Mouse (Mus musculus): Measurements from ENCODE around the gene Nav2.
A peak's percentile ranks its signal among the peaks of the same experiment; 100 is the strongest.

Nav2 gene

DNA sequence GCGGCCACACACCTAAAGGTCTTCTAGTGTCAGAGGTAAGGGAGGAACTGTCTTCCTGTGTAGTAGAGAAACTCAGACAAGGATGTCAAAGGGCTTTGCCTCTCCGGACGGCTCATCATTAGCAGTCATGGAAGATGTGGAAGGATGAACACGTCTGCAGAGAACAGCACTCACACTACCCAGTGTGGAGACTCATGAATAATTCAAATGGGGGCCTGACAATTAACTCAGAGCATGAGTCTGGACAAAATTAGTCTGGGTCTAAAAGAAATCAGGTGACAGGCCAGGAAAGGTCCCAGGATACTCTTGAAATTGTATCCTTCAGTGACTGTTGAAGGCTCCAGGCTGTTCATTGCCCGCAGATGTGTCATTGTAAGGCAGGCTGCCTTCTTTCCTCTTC, 17.5 kb upstream of the Nav2 start:
- no peak for DNase-seq

DNA sequence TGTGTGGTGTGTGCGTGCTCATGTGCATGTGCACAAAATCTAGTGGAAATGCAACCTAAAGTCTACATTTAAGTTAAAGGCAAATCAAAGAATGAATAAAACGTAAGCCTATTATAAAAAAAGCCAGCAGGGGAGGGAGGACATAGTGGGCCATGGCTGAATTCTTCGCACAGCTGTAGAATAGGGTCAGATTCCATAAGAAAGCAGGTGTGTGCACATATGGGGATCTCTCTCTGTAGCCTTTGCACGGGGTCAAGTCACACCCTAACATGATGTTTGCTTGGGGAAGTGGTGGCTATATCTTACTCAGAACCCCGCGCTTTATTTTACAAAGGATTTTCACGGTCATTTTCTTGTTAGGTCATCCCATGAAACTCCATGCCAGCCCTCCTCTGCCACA, 15.4 kb upstream of the Nav2 start:
- DNase-seq = no peak

DNA sequence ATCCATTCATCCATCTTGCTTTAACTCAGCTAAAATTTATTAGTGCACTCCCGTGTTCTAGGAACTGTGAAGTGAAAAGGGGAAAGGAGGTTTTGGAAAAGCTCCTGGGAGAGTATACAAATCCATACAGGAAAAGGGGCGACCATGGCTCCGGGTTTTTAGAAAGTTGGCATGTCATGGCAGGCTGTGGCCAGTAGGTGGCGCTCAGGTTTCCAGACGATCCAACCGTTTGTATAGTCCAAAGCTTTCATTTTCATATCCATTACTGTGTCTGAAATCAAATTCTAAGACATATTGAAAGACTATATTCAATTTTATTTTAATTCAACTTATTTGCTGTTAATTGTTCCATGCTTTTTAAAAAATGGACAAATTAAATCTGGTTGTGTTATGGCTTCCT, 14.4 kb upstream of the Nav2 start:
- peak; percentile 56 for DNase-seq

DNA sequence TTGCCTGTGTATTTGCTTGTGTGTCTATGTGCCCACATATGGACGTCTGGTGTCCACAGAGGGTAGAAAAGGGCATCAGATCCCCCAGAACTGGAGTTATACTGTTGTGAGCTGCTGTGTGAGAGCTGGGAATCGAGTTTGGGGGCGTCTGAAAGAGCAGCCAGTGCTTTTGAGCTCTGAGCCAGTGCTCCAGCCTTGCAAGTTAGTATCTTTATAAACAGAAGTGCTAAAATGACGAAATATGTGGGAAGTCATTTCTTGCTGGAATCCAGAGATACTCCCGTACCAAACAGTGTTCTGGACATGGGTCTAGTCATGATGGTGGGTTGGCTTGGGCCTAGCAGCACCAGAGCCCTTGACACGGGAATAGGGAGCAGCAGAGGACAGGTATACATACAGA, 13.8 kb upstream of the Nav2 start:
- DNase-seq = no peak

DNA sequence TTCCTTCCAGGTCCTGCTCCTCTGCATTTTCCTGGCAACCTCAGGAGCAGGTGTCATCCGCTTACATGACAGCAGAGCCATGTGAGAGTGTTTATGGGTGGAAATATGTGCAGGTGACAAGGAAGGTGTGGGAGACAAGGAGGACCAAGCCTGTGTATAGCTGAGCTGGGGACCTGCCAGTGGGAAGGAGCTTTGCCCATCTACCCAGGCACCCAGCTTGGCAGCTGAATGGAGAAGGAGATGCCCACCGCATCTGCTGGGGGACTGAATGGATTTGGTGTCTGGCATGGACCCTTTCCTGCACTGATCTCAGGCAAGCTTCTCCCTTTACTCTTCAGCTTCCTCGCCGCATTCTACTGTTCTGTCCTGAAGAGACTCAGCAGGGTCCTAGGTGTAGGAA, 13.0 kb upstream of the Nav2 start:
- DNase-seq = no peak

DNA sequence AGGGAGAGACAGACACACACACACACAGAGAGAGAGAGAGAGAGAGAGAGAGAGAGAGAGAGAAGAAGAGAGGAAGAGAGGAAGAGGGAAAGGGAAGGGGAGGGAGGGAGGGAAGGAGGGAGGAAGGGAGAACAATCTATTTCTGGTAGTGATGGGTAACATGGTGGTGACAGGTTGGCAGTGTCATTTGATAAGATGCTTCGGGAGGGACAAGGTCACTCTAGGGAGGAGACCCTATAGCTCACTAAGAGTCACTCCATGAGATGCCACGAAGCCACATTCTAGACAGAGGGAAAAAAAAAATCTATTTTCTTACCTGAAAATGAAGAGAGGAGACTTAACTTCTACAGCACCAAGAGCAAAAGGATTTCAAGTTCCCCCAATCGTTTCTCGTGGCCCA, 12.5 kb upstream of the Nav2 start:
- no peak for DNase-seq

DNA sequence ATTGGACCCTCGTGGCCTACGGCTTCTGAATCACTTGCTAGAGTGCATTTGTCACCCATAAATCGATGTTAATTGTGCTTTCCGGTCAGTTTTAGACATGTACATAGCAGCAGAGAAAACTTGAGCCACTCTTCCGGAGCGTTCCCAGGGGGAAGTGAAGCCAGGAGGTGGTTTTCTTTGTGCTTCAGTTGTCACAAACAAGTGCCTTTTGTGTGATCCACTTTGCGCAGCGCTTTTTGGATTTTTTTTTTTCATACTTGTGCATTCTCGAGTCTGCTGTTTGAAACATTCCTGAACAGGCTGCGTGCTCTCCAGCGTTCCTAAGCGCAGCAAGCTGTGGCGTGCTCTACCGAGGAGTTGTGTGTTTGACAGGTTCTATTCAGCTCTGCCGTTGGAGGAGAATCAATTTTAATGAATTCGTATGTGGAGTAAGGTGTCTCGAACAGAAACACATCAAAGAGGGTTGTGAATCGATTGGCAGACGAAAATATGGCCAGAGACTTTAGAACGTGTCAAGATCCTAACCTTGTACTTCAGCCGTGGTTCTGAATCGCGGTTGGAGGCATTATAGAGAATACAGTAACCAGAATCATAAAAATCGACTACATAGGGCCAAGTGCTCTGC, 10.9 kb upstream of the Nav2 start:
- DNase-seq = no peak

DNA sequence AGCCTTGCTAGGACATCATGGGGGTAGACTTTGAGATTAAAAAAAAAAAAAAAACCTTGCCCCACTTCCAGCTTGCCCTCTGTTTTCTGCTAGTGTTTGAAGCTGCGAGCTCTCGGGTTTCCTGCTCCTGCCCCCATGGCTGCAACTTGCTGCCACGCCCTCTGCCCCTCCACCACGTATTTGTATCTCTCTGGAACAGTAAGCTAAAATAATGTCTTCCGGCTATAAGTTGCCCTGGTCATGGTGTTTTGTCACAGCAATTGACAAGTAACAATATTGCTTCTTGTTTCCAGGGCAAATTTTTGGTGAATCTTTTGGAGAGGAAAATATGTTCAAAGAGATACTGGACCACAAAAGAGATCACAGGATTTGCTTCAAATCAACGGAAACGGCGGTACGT, 10.1 kb upstream of the Nav2 start:
- DNase-seq = no peak

DNA sequence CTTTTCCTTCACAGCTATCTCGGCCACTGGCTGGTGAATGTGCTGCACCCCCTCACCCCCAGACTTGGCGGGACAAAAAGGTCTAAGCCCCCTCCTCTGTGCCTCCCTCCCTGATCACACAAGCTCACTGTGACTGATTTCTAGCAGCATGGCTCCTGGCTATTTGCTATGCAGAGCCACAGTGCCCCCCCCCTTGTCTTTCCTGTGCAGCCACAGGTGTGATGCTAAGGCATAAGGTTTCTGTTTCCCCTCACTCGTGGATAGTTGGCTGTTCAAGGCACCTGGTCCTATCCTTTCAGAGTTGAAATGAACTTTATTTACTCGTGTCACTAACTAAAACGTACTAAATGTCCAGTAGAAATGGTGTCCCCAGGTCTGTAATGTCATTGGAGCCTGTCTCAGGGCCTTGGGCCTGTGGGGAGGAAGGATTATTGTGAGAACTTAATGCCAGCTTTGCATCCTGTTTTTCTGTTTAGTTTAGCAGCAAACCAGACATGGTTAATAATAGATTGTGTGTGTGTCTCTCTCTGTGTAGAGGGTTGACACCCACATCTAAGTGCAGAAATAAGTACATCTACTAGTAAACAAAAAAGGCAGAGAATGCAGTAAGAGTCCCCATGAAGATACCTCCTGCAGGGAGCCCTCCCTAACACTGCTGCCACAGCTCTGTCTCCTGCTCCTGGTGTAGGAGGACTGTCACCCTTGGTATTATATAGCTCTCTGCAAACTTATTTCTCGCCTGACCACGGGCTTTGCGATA, 7.9 kb upstream of the Nav2 start:
- DNase-seq = no peak

DNA sequence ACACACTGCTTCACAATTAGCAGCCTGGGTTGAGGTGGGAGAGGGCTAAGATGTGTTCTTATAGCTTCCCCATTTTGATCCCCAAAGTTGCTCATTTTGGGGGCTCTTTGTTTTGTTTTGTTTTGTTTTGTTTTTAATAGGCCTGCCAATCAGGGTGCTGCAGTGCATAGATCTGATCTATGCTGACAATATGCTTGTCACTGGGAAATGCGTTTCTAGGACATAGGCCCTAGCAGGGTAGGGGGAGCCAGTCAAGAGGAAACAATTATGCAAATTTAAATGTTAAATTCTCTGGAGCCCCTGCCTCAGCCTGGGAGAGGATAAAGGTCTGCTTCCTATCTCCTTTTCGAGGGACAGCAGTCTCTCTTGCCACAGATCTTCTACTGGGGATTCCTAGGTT, 6.1 kb upstream of the Nav2 start:
- DNase-seq = no peak

DNA sequence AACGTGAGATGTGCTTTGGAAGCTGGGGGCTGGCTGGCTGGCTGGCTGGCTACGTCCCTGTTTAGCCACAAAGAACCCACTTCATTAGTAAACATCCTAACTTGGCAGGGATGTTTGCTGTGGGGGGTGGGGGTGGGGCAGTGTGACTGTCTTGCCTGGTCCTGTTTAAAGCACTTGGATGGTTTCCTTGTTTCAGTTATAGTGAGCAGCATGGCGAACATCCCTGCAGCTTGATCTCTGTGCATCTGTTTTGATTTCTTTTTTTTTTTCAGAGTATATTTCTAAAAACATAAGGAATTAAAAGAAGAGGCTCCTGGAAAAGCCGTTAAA, 791 bp downstream of the Nav2 start:
- no peak for DNase-seq

DNA sequence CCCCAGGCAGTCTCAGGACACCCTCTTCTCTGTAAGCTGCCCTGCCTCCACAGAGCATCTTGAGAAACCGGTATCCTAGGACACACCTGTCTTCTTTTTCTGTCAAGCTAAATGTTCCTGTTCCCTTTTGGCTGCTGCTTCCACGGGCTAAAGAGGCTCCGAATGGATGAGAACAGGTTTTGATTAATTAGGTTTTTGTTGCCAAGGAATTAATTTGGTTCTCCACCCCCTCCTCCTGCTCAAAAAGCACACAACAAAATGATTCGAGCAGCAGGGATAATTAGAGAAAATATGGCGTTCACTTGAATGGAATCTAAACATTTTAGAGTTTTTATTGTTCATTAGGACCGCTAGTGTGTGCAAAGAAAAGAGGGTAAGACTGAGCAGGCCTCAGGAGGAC, 1.8 kb downstream of the Nav2 start:
- no peak for DNase-seq

DNA sequence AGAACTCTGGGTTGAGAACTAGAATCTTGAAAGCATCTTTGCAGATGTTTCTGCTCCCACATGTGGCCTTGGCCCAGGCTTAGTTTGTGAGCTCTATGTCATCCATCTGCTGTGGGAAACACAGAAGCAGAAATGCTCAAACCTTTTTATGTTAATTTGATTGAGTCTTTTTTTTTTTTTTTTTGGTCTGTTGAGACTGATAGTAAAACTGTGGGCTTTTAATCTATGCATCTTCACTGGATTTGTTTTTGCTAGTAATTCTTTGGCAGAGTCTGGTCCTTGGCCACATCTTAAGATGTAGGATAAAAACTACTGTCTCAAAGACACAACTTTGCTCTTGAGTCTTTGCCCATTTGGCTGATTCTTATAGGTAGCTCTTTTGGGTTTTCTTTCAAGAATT, 2.6 kb downstream of the Nav2 start:
- DNase-seq = no peak

DNA sequence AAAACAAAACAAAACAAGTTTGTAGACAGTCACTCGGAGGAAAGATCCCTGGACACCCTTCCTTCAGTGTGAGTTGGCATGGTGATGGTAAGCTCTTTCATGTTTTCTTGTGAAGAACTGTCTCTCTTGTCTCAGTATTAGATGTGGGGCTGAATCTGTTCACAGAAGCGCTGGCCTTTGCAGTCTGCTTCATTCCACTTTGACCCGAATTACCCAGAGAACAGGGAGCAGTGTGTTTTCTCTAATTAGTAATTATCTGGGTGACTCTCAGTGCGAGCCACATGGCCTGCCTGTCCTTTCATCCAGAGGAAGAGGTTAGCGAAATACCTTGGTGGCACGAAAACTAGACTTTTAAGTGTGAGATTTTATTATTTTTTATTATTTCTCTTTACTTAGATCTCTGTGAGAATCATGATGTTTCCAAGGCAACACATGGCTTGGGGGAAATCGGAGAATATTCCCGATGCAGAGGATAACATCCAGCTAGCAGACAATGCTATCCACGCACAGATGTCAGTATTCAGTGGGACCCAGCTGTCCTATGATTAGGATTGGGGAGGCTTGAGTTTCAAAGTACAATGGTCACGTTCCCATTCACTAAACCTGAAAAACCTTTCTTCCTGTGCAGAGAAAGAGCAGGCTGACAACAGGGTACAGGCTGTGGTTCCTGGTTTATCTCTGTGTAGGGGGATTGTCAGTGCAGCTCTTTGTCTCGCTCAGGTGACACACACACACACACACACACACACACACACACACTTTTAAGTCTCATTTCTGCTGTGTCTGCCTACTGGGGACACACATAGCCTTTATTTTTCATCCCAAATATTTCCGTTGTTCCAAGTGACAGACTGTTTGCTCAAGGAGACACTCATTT, 6.4 kb downstream of the Nav2 start:
- no peak for DNase-seq

DNA sequence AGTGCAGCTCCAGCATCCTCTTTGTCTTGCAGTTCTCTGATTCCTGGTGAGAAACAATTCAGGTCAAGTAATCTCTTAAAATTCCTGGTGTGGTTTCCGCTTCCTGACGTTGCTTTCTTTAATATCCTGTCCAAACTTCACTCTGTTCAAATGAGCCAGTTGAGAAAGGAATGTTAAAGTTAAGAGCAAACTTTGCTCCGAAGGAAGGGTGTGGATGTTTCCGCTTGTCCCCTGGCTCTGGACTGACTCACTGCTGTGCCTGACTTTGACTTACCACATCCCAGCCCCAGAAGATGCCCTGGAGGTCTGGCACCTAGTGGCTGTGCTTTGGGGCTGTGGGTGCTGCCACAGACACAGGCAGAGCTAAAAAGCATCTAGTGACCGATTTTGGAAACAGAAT, 8.9 kb downstream of the Nav2 start:
- DNase-seq = no peak

DNA sequence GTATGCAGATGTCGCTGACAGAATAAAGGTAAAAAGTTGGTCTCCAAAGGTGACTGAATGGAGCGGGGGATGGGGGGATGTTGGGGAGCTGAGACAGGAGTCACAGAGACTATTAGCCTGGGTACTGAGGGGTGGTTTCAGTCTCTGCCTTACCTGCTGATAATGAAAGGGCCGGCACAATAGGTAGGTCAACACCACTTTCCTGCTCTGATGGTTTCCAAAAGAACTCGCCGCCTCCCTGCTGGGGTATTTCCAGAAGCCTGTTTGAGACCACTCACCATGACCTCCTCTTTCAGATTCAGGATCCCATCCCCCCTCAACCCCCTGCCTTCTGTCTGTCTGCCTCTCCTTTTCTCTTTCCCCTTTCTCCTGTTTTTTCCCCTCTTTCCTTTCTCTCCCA, 9.5 kb downstream of the Nav2 start:
- DNase-seq = no peak

DNA sequence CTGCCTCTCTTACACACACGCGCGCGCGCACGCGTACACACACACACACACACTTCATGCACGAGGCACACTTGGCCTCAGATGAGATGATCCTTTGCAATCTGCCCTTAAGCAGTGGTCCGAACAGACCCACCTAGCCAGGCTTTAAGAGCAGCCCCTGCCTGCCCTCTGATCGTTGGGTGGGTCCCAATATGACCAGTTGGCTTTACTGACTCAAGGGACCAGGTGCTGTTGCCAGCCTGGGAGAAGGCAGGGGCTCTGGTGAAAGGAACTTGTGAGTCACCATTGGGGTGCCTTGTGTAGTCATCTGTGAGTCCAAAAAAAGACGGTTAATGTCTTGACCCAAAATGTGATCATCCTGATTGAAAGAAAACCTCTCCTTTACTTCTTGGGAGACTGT, 9.9 kb downstream of the Nav2 start:
- DNase-seq = no peak

DNA sequence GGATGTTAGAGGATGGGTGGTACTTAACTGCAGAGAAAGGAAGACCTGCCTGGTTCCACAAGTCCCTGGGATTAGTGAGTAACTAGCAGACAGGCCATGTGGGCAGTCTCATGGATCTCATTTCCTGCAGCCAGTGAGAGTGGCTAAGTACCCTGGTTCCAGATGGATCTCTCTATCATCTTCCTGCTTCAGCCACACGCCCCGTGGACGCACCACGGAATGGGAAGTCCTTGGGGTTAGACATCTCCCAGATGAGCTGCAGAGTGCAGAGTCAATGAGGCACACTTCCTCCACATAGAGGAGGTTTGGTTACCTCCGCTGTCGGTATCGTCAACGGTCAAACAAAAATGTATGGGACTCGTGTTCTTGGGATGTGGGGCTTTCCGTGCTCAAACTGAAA, 15.1 kb downstream of the Nav2 start:
- no peak for DNase-seq

DNA sequence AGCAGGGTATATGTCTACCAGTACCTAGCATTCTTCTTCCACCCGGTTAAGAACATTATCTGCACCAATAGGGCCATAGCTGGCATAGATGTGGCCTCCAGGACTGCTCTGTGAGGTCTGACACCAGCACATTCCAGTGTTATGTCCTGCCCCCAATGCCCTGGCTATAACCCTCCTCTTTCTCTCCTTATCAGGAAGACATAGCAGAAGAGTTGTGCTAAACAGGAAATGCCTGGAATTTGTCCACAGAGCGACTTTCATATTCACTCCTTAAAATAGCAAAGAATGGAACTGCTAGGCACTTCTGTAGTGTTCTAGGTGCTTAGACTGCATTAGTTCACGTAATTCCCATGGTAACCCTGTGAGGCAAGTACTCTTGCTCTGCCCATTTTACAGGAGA, 16.7 kb downstream of the Nav2 start:
- DNase-seq = no peak

DNA sequence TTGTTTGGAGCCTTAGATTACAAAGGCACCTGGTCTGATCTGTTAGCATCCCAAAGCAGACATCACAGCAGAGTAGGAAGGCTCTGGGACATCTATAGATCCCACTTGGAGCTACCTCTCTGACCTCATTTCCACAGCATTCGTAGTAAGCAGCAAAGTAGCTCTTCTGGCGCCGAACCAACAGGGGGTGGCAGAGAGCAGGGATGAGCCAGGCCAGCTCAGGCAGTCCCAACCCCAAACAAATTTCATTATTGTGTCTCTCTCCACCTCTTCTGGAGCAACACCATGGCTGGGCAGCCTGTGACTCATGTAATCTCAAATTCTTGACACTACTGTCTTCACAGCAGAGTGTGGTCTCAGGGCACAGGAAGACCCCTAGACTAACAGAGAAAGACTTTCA, 19.8 kb downstream of the Nav2 start:
- peak; percentile 69 for DNase-seq

DNA sequence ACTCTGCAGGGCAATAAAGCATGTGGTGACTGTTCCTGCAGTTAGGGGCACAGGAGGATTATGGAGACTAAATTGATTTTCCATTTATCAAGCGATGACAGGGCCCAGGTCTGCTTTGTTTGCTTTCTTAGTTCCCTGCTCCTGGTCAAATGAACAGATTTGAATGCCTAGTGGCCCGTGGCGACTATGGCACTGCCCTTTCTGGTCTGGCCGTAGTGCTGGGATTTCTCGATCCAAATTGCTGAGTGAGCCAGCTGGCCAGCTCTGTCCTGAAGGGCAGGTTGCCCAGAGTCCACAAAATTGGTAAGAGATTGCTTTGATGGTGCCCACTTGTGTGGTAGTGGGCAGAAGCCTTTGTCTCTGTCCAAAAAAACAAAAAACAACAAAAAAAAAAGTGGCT, 21.9 kb downstream of the Nav2 start:
- DNase-seq = peak; percentile 87

DNA sequence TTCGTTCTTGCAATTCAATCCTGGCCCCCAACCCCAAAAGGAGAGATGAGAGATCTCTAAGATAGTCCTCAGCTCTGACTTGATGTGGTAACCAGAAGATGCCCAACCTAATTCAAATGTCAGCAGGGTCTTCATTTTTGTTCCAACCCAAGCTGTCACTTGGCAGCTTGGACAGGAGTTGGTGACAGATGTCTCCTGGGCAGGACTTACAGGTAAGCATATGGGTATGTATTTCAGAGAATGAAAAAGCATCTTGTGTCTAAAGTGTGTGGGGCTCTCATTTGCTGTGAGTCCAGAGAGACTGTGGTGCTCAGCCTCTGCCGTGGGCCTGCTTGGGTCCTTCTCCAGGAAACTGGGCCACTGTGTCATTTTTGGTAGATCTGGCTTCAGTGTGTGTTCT, 23.6 kb downstream of the Nav2 start:
- peak; percentile 61 for DNase-seq

DNA sequence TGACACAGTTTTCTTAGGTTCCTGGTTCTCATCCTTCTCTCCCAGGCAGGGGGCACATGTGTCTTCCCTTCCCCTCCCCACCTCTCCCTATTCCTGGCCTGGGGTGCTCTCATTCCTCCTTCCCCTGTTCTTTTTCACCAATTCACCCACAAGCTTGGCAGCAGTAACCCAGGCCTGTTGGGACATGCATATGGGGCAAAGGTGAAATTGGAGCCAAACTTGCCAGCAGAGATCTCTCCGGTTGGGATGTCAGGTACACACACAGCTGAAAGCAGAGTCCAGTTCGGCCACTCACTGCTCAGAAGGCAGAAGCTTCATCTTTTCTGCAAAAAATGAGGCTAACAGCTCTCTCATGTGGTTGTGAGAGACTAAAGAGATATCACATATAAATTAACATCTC, 26.3 kb downstream of the Nav2 start:
- no peak for DNase-seq

DNA sequence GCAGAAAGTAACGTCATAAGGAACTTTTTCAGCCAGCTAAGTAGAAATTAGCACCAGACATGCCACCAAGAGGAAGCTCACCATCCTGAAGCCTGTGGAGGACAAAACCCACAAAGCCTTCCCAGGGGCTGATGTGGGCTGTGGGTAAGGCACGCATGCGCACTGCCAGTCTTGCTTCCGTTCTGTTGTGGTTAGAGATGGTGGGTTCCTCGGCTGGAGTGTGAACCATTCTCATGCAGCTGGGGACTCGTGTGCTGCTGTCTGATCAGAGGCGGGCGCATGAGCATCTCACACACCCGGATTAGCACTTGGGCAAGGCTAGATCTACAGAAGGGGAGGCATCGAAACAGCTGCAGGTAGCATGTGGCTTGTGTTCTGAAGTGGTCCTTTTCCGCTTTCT, 29.0 kb downstream of the Nav2 start:
- DNase-seq = no peak

All from cerebellum, adult 11 months (tissue).